Mouse (Mus musculus): Measurements from ENCODE around the gene Sun3. TPM values are rescaled to one million over a fixed set of nuclear protein-coding genes. Genes with fewer than 3 reads are reported as not detected.

Sun3 gene
- polyA plus RNA-seq, 1 experiment from 2014 or later: not detected

DNA sequence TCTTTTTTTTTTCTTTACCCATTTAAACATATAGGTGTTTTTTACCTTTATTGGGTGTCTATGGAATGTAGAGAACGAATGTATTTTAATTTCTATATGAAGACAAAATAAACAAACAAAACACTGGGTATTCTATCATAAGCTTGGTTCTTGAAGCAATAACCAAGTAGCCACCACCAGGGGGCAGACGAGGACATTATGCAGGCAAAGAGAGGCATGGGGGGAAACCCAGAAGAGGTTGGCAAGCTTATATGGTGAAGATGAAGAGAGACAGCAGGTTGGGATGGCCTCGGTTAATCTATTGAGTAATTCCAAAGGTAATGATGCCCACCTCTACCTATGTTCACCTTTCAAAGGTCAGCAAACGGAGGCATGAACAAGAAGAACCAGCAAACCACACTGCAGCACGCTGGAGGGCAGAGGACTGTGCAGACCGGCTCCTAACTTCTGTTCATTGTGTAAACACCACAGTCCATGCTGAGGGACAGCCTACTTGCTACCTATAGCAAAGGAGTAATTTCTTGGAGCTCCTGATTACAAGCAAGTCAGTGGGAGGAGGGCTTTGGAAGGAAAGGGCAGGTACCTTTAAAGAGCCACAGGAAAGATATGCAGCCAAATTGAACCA, 65.4 kb downstream of the Sun3 start:
- Histone ChIP-seq H3K4me1 (replicated peaks) (peaks cover 11% of the 10 kb centered on the region), H3K4me3 (replicated peaks) (no peak overlapping the region), H3K9ac (no peak overlapping the region), H3K36me3 (no peaks in the 10 kb centered on the region), H3K9me3 (replicated peaks) (no peaks in the 10 kb centered on the region), H3K4me2 (no peak overlapping the region), H3K27me3 (peaks cover 8% of the 10 kb centered on the region; the same call in 1 of the 2 replicates), H3K27ac (no peak overlapping the region)
- 32% methylated on average over 6 of the region's 6 CpGs for WGBS (ENCODE audit: insufficient replicate concordance)
- DNase-seq (peak; percentile 41), ATAC-seq (ENCODE audit: low read depth) (no peak)

DNA sequence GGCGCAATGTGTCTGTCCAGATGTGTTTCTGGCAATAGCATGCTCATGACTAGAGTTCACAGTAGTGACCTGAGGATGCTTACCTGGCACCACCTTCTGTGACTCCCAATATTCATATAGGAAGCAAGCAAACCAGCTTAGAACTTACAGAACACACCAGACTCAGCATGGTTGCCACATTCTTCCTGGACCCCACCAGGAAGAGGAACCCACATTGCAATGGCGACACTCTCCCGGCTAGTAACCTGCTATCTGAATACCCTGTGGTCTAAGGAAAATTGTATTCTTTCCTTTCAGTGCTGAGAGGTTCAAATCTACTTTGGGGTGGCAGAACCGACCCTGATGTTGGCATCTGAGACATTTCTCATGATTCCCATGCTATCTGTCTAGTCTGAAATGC, 70.6 kb downstream of the Sun3 start:
- H3K4me2 ChIP-seq: no peak overlapping the region
- no peaks in the 10 kb centered on the region for H3K9me3 ChIP-seq (replicated peaks)
- no peak overlapping the region for H3K9ac ChIP-seq
- no peaks in the 10 kb centered on the region for H3K36me3 ChIP-seq
- no peak overlapping the region for H3K4me3 ChIP-seq (replicated peaks)
- 57% methylated on average over 4 of the region's 4 CpGs for WGBS (ENCODE audit: insufficient replicate concordance)
- DNase-seq: no peak
- H3K27me3 ChIP-seq: no peaks in the 10 kb centered on the region
- H3K27ac ChIP-seq: no peak overlapping the region
- no peaks in the 10 kb centered on the region for H3K4me1 ChIP-seq (replicated peaks)
- ATAC-seq (ENCODE audit: low read depth): no peak

DNA sequence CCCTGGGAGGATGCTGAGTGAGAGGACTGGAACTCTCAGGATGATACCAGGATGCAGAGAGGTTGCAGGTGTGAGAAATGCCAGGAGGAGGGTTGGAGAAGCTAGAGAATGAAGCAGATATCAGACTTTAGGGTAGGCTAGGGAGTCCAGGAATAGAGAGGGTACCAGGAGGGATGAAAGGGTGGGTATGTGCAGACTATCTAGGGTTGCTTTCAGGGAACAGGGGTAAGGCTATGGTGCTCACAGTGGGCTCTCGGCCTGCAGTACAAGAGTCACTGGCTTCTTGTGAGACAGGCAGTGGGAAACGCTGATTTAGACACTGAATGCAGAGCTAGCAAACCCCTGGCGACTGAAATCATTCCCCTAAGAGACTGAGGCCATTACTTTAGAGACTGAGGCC, 75.6 kb downstream of the Sun3 start, which contains the start of gene Pkd1l1:
Gene Pkd1l1 (minus strand): TSS at position 101 of the 400 bp plus-strand sequence.
- H3K9ac ChIP-seq: no peak within 1 kb of the TSS; the same call in 1 of the 2 replicates
- H3K4me3 ChIP-seq (replicated peaks): no peak within 1 kb of the TSS
- ATAC-seq (ENCODE audit: low read depth) (no peak), DNase-seq (no peak)
- H3K9me3 ChIP-seq (replicated peaks): no peaks in the 10 kb centered on the region
- H3K27me3 ChIP-seq: no peaks in the 10 kb centered on the region
- peaks cover 41% of the 10 kb centered on the region for H3K4me1 ChIP-seq (replicated peaks)
- H3K27ac ChIP-seq: peak within 1 kb of the TSS; percentile 57; the same call in 1 of the 2 replicates
- no peak within 1 kb of the TSS for H3K4me2 ChIP-seq
- 60% methylated on average over 3 of the region's 3 CpGs for WGBS (ENCODE audit: insufficient replicate concordance)
- no peaks in the 10 kb centered on the region for H3K36me3 ChIP-seq

DNA sequence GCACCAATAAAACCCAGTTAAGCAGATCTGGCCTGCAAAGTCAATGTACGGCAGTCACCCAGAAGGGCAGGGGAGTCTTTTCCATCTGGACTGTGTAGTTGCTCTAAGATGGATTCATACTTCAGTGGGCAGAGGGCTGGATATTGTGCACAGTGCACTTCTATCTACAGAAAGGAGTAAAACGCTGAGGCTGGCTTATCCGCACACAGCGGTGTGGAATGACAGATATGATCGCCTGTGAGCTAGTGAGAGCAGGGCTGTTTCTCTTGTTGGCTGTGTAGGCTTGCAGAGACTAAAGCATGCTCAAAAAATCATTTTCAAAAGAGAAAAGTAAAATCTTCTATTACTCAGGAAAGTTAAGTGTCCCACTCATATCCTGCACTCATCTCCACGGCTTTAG, 76.7 kb downstream of the Sun3 start:
- H3K9me3 ChIP-seq (replicated peaks): no peaks in the 10 kb centered on the region
- peak; percentile 85 for ATAC-seq (ENCODE audit: low read depth)
- no peaks in the 10 kb centered on the region for H3K27me3 ChIP-seq
- WGBS (ENCODE audit: insufficient replicate concordance): 51% methylated on average over 6 of the region's 6 CpGs
- peak overlapping the region; percentile 57 for H3K27ac ChIP-seq
- no peak overlapping the region for H3K4me3 ChIP-seq (replicated peaks)
- no peaks in the 10 kb centered on the region for H3K36me3 ChIP-seq
- H3K4me2 ChIP-seq: peak overlapping the region; percentile 38
- peaks cover 47% of the 10 kb centered on the region for H3K4me1 ChIP-seq (replicated peaks)
- H3K9ac ChIP-seq: peak overlapping the region; percentile 10; the same call in 1 of the 2 replicates
- DNase-seq: no peak

DNA sequence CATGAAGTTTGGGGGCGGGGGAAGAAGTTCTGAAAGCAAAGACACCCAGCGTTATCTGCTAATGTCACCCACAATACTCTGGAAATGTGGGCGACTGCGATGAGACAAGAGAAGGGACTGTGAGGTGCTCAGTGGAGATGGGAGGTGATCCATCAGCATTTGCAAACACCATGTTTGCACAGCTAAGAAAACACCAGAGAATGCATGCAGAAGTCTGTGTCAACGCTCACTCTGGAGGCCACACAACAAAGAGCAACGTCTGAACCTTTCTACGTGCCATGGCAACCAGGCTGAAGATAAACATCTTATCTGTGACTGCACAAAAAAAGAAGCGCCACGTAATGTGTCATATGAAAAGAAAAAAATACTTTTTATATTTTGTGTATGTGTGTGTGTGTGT, 78.3 kb downstream of the Sun3 start:
- 0 out of 2 replicates have a peak overlapping the region, but pooled peaks have one; percentile 13 for H3K4me3 ChIP-seq (replicated peaks)
- peak; percentile 83 for ATAC-seq (ENCODE audit: low read depth)
- peak overlapping the region; percentile 22; the same call in 1 of the 2 replicates for H3K9ac ChIP-seq
- H3K36me3 ChIP-seq: no peaks in the 10 kb centered on the region
- 28% methylated on average over 9 of the region's 9 CpGs for WGBS (ENCODE audit: insufficient replicate concordance)
- H3K9me3 ChIP-seq (replicated peaks): no peaks in the 10 kb centered on the region
- H3K4me1 ChIP-seq (replicated peaks): peaks cover 52% of the 10 kb centered on the region
- H3K27ac ChIP-seq: peak overlapping the region; percentile 72
- no peaks in the 10 kb centered on the region for H3K27me3 ChIP-seq
- DNase-seq: peak; percentile 50
- H3K4me2 ChIP-seq: peak overlapping the region; percentile 54

DNA sequence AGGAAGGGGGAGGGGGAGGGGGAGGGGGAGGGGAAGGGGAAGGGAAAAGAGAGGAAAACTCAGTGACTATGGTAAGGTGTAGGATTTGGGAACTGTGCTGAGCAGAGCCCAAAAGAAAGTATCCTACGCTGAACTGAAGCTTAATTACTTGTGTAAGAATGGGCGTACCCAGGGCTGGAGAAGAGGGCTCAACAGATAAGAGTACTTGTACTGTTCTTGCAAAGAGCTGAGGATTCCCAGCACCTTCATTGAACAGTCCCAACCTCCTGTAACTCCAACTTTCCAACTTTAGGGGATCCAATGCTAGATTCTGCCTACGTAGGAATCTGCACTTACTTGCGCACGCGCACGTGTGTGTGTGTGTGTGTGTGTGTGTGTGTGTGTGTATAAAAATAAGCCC, 80.7 kb downstream of the Sun3 start:
- H3K27ac ChIP-seq: peak overlapping the region; percentile 47; the same call in 1 of the 2 replicates
- no peak overlapping the region for H3K9ac ChIP-seq
- H3K27me3 ChIP-seq: no peaks in the 10 kb centered on the region
- no peak overlapping the region for H3K4me3 ChIP-seq (replicated peaks)
- H3K4me2 ChIP-seq: peak overlapping the region; percentile 8; the same call in 1 of the 2 replicates
- H3K36me3 ChIP-seq: no peaks in the 10 kb centered on the region
- ATAC-seq (ENCODE audit: low read depth) (peak; percentile 60), DNase-seq (no peak)
- WGBS (ENCODE audit: insufficient replicate concordance): 70% methylated on average over 7 of the region's 7 CpGs
- H3K9me3 ChIP-seq (replicated peaks): no peaks in the 10 kb centered on the region
- peaks cover 52% of the 10 kb centered on the region for H3K4me1 ChIP-seq (replicated peaks)

Other genes with a start within 250 kb of the Sun3 start
- gene Pkd1l1, start 75.7 kb downstream of the Sun3 start, polyA plus RNA-seq (2015; fragmentation: Nextera tagmentation; extraction: Ambion mirVana): 0.03 and 0.10 TPM in 2 replicates
- gene Hus1, start 37.8 kb downstream of the Sun3 start, polyA plus RNA-seq (2015; fragmentation: Nextera tagmentation; extraction: Ambion mirVana): 10.2 and 13.0 TPM in 2 replicates
- 0.07 and 0.12 TPM in 2 replicates for gene Gm11992, start 397 bp downstream of the Sun3 start, polyA plus RNA-seq (2015; fragmentation: Nextera tagmentation; extraction: Ambion mirVana)
- gene Upp1, start 69.1 kb upstream of the Sun3 start, polyA plus RNA-seq (2015; fragmentation: Nextera tagmentation; extraction: Ambion mirVana): 1.4 and 1.9 TPM in 2 replicates
- gene Abca13, start 143.0 kb upstream of the Sun3 start, polyA plus RNA-seq (2015; fragmentation: Nextera tagmentation; extraction: Ambion mirVana): 0.01 and 0.03 TPM in 2 replicates

All from liver, embryonic 13.5 days (tissue).